Mouse (Mus musculus): ENCODE results near the gene Slc39a11.

Slc39a11 gene

GRCm38 (mm10) chr11:113537715-113538114 is 112.2 kb downstream of the Slc39a11 start:
- peak; percentile 30 for DNase-seq

GRCm38 (mm10) chr11:113537199-113537586 is 112.7 kb downstream of the Slc39a11 start:
- DNase-seq, result no peak

- DNase-seq, result no peak
These were observed 113.3 kb downstream of the Slc39a11 start for GRCm38 (mm10) chr11:113536308-113537198.

GRCm38 (mm10) chr11:113534341-113534740 is 115.5 kb downstream of the Slc39a11 start:
- no peak for DNase-seq

- no peak for DNase-seq
These were observed 115.9 kb downstream of the Slc39a11 start for GRCm38 (mm10) chr11:113533931-113534330.

- no peak for DNase-seq
These were observed 121.5 kb downstream of the Slc39a11 start for GRCm38 (mm10) chr11:113528391-113528790.

GRCm38 (mm10) chr11:113525731-113526130 is 124.1 kb downstream of the Slc39a11 start:
- DNase-seq, result no peak

- no peak for DNase-seq
These were observed 127.2 kb downstream of the Slc39a11 start for GRCm38 (mm10) chr11:113522726-113523125.

- DNase-seq, result no peak
These were observed 128.2 kb downstream of the Slc39a11 start for GRCm38 (mm10) chr11:113521469-113522190.

- no peak for DNase-seq
These were observed 128.9 kb downstream of the Slc39a11 start for GRCm38 (mm10) chr11:113520851-113521461.

- DNase-seq, result no peak
These were observed 129.5 kb downstream of the Slc39a11 start for GRCm38 (mm10) chr11:113520373-113520772.

- DNase-seq, result no peak
These were observed 129.9 kb downstream of the Slc39a11 start for GRCm38 (mm10) chr11:113519973-113520372.

GRCm38 (mm10) chr11:113518176-113518575 is 131.7 kb downstream of the Slc39a11 start:
- no peak for DNase-seq

- no peak for DNase-seq
These were observed 133.7 kb downstream of the Slc39a11 start for GRCm38 (mm10) chr11:113516156-113516555.

GRCm38 (mm10) chr11:113512976-113513375 is 136.9 kb downstream of the Slc39a11 start:
- DNase-seq, result no peak

- no peak for DNase-seq
These were observed 137.7 kb downstream of the Slc39a11 start for GRCm38 (mm10) chr11:113512150-113512549.

- no peak for DNase-seq
These were observed 138.8 kb downstream of the Slc39a11 start for GRCm38 (mm10) chr11:113510969-113511625.

GRCm38 (mm10) chr11:113510249-113510648 is 139.6 kb downstream of the Slc39a11 start:
- no peak for DNase-seq

- DNase-seq, result peak; percentile 47
These were observed 142.0 kb downstream of the Slc39a11 start for GRCm38 (mm10) chr11:113507716-113508480.

- peak; percentile 73 for DNase-seq
These were observed 144.2 kb downstream of the Slc39a11 start for GRCm38 (mm10) chr11:113505551-113506160.

- no peak for DNase-seq
These were observed 145.3 kb downstream of the Slc39a11 start for GRCm38 (mm10) chr11:113504459-113505062.
